Mouse (Mus musculus) granulocyte monocyte progenitor cell, adult 5-6 weeks (primary cell): ENCODE measurements around the gene Stx4a. TPM values are rescaled to one million over a fixed set of nuclear protein-coding genes. Genes with fewer than 3 reads are reported as not detected.
"Not testable (repeated sequence)": the region's sequence is repeated elsewhere in the genome, so short reads cannot be mapped to it uniquely, and the experiment has no call there.

Experiments used
- ATAC-seq: replicated peaks from 2 replicates; pipeline ENCODE4 v1.8.0; 2016; ENCODE audit warnings: mild to moderate bottlenecking, moderate TSS enrichment, inconsistent platforms; ENCODE audit not compliant: poor library complexity, severe bottlenecking
- total RNA-seq, 2 experiments: library from RNA; stranded (forward) in 1 of 2; stranded (reverse) in 1 of 2; fragments of 200-712, 200-1000 nt in 1 of 2; fragments of >200 nt in 1 of 2; fragmentation: Nextera tagmentation in 1 of 2; gene quantifications; 2 replicates each; pipeline ENCODE4 v1.2.3; 2014 to 2017

Stx4a gene
- total RNA-seq (2014; fragmentation: Nextera tagmentation), result 88.9 and 105 TPM in 2 replicates
- total RNA-seq (2017), result 37.7 and 38.8 TPM in 2 replicates

DNA sequence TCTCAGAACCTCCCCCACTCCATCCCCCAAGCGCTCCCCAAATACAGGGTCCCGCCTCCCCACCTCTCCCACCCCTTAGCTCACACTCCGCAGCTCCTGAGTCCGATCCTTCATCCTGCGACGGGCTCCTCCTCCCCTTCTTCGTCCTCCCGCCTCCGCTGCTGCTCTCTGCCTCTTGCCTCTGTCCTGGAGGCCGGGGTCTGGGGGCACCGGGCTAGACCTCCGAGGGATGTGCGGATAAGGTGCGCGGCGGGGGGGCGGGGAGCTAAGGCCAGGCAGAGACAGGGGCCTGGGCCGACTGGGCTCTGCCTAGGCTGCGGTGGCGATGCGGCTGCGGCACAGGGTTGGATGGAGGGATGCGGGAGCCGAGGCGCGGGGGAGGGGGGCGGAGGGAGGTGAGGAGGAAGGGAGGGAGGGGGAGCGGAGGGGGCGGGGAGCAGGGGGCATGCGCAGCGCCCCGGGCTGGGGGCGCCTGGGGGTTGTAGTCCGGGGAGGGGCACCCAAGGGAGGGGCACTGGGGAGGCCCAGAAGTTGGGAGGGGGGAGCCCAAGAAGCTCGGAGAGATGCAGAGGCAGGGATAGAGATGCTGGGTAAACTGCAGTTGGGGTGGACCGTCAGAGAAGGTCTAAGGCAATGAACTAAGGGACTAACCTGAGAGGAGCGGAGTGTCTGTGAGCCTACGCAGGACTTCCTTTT is at the start of gene Stx4a, which contains the start of gene Stx1b:
TSS of gene Stx4a (plus strand) at position 119 of the 696 bp plus-strand sequence.
TSS of gene Stx1b (minus strand) at position 374 of the 696 bp plus-strand sequence.
- ATAC-seq, result peak; percentile 26; the same call in 1 of the 2 replicates

DNA sequence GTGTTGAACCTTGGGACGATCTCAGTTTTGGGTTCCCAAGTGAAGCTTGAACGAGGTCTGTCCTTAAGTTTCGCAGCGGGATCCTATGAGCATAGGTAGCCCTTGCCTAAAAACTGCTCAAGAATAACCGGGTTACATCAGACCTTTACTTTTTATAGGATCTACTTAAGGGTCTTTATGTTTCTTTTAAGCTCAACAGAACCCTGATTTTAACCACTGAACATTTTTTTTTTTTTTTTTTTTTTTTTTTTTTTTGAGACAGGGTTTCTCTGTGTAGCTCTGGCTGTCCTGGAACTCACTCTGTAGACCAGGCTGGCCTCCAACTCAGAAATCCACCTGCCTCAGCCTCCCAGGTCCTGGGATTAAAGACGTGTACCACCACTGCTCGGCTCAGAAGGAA is 48.3 kb upstream of the Stx4a start:
- not testable (repeated sequence) for ATAC-seq

DNA sequence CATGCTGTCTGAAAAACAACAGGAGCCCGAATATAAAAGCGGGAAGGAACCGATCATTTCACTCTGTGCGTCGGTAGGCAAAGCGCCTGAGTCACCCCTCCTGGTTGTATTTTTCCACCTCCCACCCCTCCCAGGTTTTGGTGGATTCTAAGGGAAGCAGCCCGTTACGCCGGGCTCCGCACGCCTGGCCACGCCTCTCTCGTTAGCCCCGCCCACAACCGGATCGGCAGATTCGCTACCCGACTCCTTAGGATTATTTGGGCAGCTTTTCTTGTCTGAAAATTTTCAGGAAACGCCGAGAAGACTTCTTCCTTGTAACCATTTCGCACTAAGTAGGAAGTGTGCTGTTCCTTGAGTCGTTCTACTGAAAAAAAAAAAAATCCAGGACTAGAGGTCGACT is 47.7 kb upstream of the Stx4a start, which contains the start of gene Setd1a:
TSS of gene Setd1a (plus strand) at position 245 of the 400 bp plus-strand sequence.
- ATAC-seq, result peak; percentile 63

DNA sequence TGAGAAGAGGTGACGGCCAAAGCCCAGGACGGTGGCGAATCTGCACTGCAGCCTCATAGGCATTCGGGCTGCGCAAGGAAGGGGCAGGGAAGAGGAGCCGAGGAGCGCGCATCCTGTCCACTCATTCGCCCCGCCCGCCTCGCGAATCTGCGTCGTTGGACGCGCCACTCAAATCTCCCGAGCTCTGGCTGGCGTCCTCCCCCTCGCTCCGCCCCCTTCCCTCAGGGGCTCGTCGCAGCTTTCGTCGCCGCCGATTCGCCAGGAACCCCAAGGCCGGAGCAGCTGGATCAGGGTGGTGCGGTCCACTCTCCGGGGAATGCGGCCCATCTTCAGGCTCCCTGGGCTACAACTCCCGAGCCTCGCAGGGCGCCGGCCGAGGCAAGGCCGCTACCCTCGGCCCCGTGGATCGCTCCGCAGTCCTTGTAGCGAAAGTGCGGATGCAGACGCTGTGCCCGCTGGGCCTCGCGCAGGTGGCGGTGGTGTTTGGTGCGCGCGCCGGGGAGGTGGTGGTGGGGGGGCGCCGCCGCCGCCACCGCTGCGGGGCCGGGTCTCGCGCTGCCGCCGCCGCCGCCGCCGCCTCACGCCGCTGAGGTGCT is 47.1 kb upstream of the Stx4a start:
- ATAC-seq, result peak; percentile 80

DNA sequence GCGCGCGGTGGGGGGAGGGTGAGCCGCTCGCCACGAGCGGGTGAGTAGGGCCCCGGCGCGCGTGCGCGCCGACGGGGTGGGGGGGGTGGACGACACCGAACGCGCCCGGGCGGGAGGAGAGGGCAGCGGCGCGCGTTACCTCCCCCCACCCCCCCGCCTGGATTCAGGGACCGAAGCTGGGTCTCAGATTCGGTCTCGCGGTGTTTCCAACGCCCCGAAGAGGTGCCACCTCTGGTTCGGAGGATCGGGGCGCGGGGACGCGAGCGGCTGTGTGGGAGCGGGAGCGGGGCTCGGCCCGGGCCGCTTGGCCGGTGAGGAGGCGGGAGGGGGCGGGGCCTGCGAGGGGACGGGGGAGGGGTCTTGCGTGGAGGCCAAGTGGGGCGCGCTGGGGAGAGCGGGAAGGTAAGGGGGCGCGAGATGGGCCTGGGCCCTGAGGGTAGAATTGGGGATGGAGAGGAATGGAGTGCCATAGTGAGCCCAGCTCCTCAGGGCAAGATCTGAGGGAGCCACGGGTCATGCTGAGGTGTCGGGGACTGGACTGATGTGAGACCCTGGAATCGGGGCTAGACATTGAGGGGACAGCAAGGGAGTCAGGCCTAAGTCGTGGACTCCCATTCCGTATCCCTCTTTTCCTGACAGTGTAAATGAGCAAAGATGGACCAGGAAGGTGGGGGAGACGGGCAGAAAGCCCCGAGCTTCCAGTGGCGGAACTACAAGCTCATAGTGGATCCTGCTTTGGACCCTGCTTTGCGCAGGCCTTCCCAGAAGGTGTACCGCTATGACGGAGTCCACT is 46.4 kb upstream of the Stx4a start:
- ATAC-seq, result peak; percentile 13

DNA sequence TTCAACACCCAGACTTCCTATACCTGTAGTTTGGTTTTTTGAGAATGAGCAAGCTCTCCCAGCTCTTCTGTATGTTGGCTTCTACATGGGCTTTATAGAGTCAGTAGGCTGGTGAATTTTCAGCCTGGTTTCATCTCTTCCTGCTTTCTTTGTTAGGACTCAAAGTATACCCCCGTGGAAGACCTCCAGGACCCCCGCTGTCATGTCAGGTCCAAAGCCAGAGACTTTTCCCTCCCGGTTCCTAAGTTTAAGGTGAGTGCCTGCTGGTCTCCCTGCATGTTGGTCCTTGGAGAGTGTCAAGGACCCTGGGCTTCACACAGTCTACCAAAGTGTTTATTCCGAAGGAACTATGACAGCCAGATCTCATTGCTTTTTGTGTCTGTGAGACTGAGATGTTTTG is 45.7 kb upstream of the Stx4a start:
- ATAC-seq, result no peak

DNA sequence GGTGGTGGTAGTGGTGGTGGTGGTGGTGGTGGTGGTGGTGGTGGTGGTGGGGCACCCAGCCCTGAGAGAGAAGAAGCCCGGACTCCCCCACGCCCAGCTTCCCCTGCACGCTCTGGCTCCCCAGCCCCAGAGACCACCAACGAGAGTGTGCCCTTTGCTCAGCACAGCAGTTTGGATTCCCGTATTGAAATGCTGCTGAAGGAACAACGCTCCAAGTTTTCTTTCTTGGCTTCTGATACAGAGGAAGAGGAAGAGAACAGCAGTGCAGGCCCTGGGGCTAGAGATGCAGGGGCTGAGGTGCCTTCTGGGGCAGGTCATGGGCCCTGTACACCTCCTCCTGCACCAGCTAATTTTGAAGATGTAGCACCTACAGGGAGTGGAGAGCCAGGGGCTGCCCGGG is 38.8 kb upstream of the Stx4a start, which contains the start of gene Gm49388:
TSS of gene Gm49388 (plus strand) at position 301 of the 400 bp plus-strand sequence.
- no peak for ATAC-seq

DNA sequence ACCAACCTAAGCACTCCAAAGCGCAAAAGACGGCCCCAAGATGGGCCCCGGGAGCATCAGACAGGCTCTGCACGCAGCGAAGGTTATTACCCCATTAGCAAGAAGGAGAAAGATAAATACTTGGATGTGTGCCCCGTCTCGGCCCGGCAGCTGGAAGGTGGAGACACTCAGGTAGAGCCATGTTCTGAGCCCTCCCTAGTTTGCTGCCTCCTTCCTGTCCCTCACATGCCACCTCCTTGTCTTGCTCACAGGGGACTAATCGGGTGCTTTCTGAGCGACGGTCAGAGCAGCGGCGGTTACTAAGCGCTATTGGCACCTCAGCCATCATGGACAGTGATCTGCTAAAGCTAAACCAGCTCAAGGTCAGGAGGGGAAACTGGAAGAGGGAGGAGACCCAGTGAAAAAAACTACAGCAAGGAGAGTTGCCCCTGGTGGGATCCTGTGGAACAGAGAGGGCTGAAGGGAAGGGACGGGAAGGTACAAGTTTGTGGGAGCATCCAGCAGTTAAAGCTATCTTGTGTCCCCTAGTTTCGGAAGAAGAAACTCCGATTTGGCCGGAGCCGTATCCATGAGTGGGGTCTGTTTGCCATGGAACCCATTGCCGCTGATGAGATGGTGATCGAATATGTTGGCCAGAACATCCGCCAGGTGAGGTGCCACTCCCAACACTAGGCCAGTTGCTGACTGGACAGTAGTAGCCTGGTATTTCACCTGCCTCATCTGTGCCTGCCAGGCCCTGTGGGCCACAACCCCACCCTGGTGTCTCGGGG is 26.8 kb upstream of the Stx4a start:
- ATAC-seq, result no peak

DNA sequence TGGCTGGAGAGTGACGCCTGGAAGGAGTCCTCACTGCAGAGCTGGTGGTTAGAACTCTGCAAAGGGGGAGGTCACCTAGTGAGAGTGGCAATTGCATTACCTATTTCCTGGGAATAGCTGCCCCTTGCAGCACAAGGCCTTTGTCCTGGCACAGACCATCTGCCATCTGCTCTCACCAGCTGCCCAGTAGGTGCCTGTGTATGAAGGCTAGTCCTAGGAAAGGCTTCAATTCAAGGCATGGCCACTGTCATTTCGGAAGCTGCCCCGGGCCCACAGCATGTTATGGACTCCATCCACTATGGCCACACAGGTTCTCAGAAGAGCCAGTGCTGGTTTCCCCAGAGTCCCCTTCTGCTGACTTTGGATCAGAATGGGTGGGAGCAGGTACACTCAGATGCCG is 25.5 kb upstream of the Stx4a start:
- ATAC-seq, result no peak

DNA sequence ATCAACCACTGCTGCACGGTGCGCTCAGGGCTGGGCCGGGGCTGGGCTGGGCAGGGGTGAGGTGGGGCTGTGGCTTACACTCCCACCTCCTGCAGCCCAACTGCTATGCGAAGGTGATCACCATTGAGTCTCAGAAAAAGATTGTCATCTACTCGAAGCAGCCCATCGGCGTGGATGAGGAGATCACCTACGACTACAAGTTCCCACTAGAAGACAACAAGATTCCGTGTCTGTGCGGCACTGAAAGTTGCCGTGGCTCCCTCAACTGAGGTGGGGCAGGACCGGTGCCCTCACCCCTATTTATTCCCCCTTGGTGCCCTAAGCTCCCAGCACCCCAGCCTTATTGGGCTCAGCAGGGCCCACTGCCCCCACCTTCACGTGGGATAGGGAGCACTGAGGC is 24.9 kb upstream of the Stx4a start:
- ATAC-seq, result no peak

DNA sequence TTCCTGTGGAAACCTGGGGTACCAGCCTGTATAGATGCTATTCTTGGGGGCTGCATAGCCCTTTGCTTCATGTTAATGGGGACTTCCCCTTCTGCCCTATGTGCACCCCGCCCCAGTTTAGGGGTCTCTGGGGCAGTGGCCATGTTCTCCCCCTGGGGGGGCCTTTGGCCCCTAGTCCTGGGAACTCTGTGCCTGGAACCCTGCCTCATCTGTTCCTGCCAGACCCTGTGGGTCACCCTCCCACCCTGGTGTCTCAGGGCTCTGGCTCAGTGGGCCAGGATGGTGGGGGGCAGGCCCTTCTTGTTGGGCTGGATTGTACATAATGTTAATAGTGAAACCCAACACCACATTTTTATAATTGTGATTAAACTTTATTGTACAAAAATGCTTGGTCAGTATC is 24.4 kb upstream of the Stx4a start:
- no peak for ATAC-seq

DNA sequence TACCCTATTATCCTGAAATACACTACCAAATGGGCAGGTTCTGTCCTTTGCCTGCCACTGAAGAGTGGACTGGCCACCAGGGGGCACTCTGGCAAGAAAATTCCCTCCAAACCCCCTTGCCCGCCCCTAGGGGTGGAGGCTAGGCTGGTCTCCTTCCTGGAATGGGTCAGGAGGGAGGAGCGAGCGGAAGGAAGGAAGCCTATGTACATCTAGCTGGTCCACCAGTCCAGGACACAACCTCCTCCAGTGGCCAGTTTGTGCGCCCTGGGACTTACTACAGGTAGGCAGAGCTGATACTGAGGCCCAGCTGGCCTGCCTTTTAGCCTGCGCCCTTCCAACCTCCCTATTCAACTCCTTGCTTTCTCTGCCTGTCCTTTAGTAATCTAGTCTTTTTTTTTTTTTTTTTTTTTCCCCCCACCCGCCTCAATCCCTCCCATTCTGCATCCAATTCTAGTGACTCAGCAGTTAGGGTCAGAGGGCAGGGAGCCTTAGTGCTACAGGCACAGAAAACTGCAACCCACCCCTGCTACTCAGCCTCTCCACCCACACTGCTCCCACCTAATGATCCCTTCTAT is 23.6 kb upstream of the Stx4a start, which contains the start of gene Hsd3b7:
TSS of gene Hsd3b7 (plus strand) at position 170 of the 575 bp plus-strand sequence.
- ATAC-seq, result peak; percentile 93

DNA sequence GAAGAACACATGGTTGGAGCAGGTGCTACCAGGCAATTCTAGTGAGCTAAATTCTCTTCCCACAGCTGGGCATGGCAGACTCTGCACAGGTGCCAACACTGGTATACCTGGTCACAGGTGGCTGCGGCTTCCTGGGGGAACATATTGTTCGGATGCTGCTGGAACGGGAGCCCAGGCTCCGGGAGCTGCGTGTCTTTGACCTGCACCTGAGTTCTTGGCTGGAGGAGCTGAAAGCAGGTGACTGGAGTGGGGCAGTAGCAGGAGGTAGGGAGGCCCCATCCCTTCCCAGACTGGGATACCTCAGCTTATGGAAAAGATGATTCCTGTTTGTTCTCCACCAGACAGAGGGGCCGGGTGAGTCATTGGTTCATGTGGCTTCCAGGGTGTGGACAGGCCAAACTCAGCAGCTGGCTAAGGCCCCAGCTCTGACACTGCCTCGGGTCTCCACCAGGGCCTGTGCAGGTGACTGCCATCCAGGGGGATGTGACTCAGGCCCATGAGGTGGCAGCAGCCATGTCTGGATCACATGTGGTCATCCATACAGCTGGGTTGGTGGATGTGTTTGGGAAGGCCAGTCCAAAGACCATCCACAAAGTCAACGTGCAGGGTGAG is 23.0 kb upstream of the Stx4a start:
- no peak for ATAC-seq

DNA sequence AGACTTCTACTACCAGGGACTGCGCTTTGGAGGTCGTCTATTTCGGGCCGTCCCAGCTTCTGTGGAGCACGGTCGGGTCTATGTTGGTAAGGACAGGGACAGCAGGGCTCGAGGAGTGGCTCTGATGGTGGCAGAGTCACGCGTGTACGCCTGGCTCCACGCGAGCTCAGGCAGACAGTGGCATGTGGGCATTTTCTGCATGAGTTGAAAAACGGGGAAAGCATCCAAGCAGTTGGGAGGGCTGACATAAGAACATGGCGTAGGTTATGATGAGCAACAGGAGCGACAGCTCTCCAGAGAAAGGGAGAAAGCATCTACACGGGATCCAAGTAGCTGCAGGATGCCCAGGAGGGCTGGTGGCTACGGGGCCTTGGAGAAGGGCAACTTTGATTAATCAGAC is 21.8 kb upstream of the Stx4a start:
- ATAC-seq, result no peak

DNA sequence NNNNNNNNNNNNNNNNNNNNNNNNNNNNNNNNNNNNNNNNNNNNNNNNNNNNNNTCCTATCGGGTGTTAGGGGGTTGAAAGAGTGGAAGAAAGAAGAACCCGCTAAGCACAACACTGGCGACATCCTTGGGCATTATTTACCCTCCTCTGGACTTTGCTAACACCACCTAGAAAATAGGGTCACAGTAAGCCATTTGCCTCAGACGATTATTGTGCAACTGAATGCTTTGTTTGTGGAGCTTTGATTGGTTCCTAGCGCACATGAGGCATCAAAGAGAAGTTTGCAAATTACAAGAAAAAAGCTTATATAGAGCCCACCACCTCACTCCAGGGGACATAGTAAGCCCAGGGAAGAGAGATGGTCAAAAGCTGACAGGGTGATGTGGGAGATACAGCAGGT is 15.3 kb upstream of the Stx4a start:
- ATAC-seq, result no peak

DNA sequence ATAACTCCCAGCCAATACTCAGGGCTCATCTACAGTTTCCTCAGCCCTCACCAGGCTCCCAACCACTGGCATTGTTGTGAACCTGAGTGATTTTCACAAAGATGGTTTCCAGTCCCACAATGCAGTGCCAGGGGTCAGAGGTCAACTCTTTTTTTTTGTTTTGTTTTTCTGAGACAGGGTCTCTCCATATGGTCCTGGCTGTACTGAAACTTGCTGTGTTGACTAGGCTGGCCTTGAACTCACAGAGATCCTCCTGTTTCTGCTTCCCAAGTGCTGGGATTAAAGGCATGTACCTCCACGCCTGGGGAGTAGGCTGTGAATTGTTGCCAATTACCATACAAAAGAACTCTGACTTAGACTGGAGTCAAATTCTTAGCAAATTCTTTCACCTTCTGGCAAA is 14.2 kb upstream of the Stx4a start:
- ATAC-seq, result no peak

DNA sequence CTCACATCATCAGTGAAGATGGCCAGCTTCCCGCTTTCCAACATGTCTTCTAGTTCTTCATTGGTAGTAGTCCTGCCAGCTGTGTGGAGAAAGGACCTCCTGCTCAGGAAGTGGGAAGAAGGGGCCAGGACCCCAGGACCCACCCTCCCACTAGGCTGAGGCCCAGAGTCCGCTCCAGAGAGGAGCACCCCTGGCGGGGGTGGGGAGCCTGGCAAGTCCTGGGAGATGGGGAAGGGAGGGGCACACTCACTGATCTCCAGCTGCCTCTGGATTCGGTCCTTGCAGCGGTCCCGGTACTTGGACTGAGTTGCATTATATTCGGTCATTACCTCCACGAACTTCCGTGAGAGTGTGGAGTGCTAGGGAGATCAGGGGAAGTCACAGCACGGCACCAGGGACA is 13.4 kb upstream of the Stx4a start:
- no peak for ATAC-seq

DNA sequence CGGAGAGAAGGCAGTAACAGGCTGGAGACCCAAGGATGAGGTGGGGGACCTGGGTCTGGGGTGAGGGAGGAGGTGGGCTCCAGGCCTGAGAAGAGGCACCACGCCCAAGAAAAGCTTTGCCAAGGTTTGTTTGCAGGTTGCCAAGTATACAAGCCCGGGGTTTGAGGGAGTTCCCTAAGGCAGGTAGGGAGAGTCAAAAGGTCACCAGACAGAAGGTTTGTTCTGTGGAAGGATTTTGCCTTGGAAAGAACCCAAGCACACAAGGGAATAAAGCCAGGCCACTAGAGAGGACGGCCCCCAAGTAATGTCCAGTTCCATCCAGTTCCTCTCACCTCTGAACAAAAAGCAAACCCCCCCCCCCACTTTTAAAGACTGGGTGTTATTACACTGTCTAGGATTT is 12.9 kb upstream of the Stx4a start:
- ATAC-seq, result no peak

DNA sequence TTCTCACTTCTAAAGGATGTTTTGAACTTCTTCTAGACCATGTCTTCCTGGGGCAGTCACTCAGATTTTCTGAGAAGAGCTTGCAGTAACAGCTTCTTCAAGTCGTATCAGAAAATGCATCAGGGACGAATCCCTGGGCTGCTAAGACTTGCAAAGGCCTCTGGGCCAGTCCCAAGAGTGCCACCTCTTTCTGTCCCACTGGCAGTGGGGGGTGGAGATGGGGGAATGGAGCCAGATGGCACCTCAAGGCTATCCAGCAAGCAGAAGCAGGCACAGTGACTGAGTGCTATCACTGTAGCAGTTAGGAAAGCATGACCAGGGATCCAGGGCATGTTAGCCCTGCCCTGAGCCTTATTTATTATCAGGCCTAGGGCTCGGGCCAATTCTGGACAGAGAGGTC is 11.8 kb upstream of the Stx4a start:
- no peak for ATAC-seq
